Mouse (Mus musculus) urinary bladder, adult 18-20 months (tissue): ENCODE results near the gene Ubb.
A peak's percentile ranks its signal among the peaks of the same experiment; 100 is the strongest.
"Not testable (repeated sequence)": the region's sequence is repeated elsewhere in the genome, so short reads cannot be mapped to it uniquely, and the experiment has no call there.

Source experiments
- DNase-seq, 2 experiments: peaks; one replicate each; pipeline ENCODE4 v3.0.0; 2022; ENCODE audit warnings: low spot score in 2 of 2, mixed read lengths in 2 of 2

Ubb gene

GRCm38 (mm10) chr11:62550727-62551225 is at the start of gene Ubb:
Ubb (plus strand) TSS chr11:62551171.
- peak; percentile 91 to 98 for DNase-seq

DNA sequence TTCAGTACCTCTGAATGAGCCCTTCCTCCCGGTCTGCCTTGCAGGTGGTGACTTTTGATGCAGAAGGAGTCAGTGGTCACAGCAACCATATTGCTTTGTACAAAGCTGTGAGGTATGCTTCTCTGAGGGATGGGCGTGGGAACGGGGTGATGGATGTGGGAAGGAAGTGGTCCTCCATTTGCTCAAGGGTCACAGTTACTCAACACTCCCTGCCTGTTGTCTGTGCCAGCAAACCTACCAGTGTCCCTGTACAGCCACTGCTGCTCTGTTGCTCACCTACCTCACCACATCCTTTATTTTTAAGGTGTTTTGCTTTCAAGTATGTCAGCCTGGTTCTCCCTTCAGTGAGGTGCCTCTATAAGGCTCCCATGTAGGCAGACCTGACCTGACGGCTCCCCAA is 43.3 kb upstream of the Ubb start:
- DNase-seq, result no peak

- DNase-seq, result not testable (repeated sequence)
Measured at GRCm38 (mm10) chr11:62508365-62508764, 42.6 kb upstream of the Ubb start.

DNA sequence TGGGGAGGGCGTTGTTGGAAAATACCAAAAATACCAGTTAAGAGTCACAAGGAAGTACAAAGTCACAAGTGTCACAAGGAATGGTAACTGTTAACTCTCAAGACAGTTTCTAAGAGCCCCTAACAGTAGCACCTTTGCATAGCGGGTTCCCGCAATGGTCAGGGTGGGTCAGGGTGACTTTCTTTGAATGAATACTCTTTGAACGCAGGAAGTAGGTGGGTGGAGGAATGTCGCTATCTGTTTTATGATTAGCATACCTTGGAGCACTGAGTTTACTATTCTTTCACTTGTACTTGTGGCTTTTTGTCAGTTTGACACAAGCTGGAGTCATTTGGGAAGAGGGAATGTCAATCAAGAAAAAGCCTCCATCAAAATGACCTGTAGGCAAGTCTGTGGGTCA is 42.2 kb upstream of the Ubb start:
- not testable (repeated sequence) for DNase-seq

GRCm38 (mm10) chr11:62509571-62509970 is 41.4 kb upstream of the Ubb start:
- DNase-seq, result no peak

GRCm38 (mm10) chr11:62510956-62511355 is 40.0 kb upstream of the Ubb start:
- DNase-seq, result no peak

- DNase-seq, result no peak
Measured at GRCm38 (mm10) chr11:62511444-62512202, 39.3 kb upstream of the Ubb start.

DNA sequence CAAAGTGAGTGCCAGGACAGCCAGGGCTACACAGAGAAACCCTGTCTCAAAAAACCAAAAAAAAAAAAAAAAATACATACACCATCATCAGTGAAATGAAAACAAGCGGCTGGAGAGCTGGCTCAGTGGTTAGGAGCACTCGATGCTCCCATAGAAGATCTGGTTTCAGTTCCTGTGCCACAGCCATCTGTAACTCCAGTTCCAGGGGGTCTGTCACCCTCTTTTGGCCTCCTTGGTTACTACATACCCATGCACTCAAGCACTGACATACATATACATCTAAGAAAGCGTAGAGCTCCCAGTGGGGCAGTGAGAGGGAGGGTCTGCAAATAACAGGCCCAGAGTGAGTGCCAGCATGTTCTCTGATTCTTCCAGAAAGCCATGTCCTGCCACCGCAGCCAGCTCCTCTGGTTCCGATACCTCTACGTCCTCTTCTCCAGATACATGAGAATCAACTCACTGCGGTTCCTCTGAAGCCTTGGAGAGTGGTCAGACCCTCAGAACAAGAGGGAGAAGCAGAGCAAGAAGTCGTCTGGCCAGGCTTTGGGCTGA is 38.4 kb upstream of the Ubb start:
- no peak for DNase-seq

DNA sequence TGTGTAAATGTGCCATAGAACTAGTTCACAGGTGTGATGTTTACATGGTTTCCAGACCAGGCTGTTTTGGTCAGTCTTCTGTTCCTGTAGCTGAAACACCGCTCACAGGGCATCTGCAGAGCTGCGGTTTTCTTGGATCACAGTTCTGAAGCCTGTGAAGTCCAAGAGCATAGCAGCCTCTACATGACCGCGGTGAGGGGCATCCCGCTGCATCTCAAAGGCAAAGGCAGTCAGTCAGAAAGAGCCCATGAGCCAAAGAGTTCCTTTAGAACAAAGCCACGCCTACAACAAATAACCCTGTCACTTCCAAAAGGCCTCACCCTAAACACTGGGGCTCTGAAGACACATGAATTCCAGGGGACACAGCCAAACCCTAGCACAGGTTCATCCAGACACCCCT is 37.7 kb upstream of the Ubb start:
- DNase-seq, result no peak

GRCm38 (mm10) chr11:62518991-62519390 is 32.0 kb upstream of the Ubb start:
- DNase-seq, result no peak

DNA sequence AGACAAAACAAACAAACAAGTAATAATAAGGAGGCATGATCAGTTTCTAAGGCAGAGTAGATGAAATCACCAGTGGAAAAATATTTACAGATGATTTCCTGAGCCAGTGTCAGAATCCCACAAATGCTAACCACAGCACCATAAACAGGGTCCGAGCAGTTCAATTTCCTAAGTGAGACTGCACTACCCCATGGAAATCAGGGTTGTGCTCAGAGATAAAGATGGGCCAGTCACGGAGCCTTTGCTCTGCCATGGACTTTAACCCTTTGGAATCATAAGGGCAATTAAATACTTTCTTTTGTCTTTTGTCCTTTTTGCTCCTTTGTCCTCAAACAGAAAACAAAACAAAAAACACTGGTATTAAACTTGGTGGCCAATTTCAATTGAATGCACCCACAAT is 28.7 kb upstream of the Ubb start:
- DNase-seq, result no peak

GRCm38 (mm10) chr11:62537089-62537488 is 13.9 kb upstream of the Ubb start:
- no peak for DNase-seq

GRCm38 (mm10) chr11:62537590-62537989 is 13.4 kb upstream of the Ubb start:
- DNase-seq, result no peak

DNA sequence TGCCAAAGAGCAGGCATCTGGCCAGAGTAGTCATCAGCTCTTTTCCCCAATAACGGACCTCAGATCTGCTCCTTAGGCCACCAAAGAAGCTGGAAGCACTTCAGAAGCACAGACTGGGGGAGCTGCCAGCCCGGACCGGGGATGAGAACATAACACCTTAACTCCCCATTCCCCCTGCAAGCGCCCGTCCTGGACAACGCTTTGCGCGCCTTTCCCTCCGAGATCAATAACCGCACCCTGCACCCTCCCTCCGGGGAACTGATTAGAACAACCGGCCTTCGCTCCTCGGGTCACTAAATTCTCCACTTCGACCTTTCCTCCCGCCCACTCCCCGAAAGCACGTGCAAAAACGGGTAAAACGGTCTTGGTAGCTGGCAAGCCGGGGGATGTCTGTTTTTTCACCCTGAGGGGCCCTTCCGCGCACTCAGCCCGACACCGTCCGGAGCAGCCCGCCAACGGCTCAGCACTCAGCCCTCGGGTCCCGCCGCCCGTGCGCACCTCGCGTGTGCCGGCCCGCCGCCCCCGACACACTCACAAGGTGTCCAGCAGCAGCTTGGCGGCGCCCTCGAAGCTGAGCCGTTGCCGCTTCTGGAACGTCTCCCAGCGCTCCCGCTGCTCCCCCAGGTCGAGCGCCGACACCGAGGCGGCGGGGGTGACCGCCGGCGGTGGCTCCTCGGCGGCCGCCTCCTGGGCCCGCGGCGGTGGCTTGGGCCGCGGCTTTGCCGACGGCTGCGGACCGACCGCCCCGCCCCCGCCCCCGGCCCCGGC is 12.5 kb upstream of the Ubb start:
- DNase-seq, result peak; percentile 34 to 67

- DNase-seq, result peak; percentile 52 to 83
Measured at GRCm38 (mm10) chr11:62539089-62539890, 11.7 kb upstream of the Ubb start, which contains the start of gene Cenpv. Cenpv (minus strand) TSS chr11:62539261.

DNA sequence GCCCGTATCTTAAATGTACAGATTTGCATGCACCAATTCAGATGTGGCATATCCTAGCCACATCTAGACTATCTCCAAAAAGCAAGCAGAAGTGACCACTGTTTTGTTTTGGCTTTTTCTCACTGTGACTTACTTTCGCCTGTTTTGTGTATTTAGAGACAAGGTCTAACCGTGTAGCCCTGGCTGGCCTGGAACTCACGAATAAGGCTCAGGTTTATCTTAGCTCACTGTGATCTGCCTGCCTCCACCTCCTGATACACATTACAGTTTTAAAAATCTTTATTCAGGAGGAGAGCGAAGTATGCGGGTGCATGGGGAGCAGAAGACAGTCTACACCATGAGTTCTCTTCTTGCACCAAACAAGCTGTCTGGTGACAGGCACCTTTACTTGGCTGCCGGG is 10.8 kb upstream of the Ubb start:
- DNase-seq, result no peak

GRCm38 (mm10) chr11:62540969-62541368 is 10.0 kb upstream of the Ubb start:
- DNase-seq, result no peak

- DNase-seq, result no peak
Measured at GRCm38 (mm10) chr11:62541581-62541980, 9.4 kb upstream of the Ubb start.

- no peak for DNase-seq
Measured at GRCm38 (mm10) chr11:62543991-62544390, 7.0 kb upstream of the Ubb start.

DNA sequence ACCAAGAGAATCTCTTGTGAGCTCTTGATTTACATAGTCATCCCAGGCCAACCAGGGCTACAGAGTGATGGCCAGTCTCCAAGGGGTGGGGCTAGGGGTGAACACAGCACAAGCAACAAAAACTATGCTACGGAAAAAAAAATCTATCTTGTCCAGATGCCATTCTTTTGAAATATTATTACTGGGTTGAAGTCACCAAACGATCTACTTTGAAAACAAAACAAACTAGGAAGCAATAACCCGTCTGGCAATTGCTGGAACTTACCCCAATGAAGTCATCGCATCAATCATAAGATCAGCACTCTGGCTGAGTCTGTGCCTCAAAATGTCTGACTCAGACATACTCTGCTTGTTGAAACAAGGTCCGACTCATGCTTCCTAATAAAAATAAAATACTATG is 1.2 kb upstream of the Ubb start:
- DNase-seq, result peak in 1 of 2 experiments; percentile 69

- DNase-seq, result peak in 1 of 2 experiments; percentile 73
Measured at GRCm38 (mm10) chr11:62550227-62550685, 715 bp upstream of the Ubb start.
